Mouse (Mus musculus) thymus, adult 18-20 months (tissue): ENCODE results near the gene Gm17655.
"Not testable (repeated sequence)": the region's sequence is repeated elsewhere in the genome, so short reads cannot be mapped to it uniquely, and the experiment has no call there.

ENCODE experiments used
- DNase-seq, 2 experiments: peaks; one replicate each; pipeline ENCODE4 v3.0.0; 2022; ENCODE audit warnings: mixed read lengths in 2 of 2

Gm17655 gene

DNA sequence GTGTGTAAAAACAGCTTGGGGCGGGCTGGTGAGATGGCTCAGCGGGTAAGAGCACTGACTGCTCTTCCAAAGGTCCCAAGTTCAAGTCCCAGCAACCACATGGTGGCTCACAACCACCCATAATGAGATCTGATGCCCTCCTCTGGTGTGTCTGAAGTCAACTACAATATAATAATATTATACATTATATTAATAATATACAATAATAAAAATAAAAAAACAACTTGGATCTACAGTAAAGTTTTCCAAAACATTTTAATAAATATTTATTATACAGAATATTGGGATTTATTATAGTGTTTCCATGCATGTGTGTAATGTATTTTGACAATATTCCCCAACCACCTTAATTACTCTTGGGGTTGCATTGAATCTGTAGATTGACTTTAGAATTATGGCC lies at the start of gene Gm17655:
Gene Gm17655 (minus strand): TSS at position 101 of the 400 bp plus-strand sequence.
- not testable (repeated sequence) for DNase-seq

DNA sequence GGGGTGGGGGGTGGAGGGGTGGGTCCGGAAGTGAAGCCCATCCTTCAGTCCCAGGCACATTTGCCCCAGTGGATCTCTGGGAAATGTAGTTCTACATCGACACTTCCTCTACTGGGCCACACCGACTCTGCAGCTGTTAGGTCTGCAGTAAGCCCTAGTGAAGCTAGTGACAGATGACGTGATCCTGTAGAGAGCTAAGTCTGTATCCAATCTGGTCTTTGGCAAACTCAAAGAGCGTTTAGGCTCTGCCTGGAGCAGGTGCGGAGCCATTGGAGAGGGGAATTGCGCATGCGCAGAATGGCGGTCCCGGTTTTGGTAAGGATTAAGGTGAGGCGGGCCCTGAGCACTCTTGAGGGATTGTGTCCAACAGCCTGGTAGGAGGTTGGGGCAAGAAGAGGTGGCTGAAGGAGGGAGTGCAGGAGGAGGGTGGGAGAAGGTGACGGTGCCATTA lies 37.7 kb upstream of the Gm17655 start, which contains the start of gene Zfp605:
Gene Zfp605 (plus strand): TSS at position 102 of the 451 bp plus-strand sequence.
- peak; percentile 75 to 81 for DNase-seq

DNA sequence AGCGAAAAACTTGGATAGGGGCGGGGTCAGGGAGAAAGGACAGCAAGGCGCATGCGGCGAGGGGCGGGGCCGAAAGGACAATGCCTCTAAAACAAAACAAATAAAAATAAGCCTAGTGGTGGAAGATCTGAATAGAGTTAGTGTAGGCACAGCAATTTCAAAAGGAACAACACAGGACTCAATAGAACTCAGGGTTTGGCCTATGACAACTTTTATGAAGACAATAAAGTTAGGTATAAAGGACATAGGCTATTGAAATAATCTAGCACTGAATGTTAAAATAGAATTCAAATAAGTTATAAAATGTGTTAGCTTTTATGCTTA lies 36.0 kb upstream of the Gm17655 start:
- no peak for DNase-seq

DNA sequence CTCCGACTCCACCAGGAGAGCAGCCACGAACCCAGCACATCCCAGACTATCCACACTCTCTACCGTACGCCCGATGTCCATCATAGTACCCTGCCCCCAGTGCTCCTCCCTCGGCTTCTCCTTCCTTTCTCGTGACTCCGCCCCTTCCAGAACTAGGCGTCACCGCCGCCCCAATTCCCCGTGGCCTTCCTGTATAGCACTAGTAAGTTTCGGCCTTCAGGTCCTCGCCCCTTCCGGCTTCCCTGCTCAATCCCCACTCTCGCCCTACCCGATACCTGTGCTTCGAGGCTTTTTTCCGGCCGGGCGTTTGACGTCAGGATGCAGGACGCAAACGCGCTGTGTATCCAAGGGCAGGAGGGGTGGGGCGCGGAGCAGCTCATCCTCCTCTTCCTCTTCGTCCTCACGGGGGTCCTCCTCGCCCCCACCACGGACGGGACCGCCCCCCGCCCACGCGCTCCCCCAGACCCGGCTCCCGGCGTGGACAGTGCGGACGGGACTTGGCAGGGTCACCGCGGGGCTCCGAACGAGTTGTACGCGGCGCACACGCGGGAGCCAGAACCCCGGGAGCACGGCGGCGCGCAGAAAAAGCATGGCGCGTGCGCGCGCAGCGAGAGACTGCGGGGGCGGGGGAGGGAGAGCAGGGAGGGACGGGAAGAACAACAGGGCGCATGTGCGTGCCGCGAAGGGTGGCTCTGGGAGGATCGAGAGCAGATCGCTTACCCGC lies 35.4 kb upstream of the Gm17655 start, which contains the start of gene Gtpbp6:
Gene Gtpbp6 (minus strand): TSS at position 617 of the 724 bp plus-strand sequence.
- DNase-seq, result peak; percentile 94 to 96

DNA sequence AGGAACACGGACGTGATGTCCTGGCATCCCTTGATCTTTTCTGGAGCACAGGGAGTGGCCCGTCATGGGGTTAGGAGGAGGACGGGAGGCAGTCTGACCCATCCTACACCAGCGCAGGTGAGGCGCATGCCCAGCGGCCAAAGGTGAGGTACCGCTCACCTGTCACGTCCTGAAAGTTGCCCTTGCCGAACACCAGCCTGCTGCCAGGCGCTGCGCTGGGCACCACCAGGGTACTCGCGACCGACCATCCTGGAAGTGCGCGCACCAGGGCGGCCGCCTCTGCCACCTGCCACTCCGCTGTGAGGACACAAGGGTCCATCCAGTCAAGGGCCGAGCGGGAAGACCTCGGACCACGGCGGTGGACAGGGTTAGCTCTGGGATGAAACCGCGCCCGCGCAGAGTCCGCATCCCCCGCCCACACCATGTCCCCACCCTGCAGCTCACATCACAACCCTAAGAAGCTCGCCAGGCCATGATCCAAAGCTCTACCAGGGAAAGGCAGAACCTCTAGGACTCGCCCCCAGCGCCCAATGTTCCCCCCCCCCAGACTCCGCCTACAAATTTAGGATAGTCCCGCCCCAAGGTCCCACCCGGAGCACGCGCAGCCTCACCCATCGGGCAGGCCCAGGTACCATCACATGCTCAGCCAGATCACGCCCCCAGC lies 34.7 kb upstream of the Gm17655 start:
- peak in 1 of 2 experiments; percentile 46 for DNase-seq

DNA sequence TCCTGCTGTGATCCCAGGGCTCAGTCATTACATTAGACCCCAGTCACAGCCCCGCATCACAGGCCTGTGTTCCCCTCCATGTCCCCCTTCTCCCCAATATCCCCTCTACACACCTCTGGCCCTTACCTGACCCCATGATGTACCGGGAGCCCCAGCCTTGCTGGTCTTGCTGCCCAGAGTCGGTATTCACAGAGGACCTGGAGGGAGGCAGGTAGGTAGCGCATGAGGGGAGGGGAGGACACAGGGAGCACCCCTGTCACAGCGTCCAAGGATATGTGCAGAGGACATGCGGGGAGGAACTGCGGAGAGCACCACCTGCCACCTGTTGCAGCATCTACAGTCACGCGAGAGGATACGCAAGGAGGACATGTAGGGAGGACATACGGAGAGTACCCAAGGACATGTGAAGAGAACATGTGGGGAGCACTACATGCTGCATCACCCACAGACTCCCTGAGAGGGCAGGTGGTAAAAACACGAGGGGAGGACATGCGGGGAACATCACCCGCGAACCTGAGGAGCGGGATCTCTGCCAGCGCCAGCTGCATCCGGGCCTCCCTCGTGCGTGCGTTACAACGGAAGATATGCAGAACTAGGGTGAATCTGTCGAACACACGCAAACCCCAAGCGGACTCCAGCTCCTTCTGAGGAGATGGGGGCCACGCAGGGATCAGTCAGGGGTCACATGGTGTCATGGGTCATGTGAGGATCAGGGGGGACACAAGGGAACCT lies 34.0 kb upstream of the Gm17655 start:
- peak in 1 of 2 experiments; percentile 10 for DNase-seq

DNA sequence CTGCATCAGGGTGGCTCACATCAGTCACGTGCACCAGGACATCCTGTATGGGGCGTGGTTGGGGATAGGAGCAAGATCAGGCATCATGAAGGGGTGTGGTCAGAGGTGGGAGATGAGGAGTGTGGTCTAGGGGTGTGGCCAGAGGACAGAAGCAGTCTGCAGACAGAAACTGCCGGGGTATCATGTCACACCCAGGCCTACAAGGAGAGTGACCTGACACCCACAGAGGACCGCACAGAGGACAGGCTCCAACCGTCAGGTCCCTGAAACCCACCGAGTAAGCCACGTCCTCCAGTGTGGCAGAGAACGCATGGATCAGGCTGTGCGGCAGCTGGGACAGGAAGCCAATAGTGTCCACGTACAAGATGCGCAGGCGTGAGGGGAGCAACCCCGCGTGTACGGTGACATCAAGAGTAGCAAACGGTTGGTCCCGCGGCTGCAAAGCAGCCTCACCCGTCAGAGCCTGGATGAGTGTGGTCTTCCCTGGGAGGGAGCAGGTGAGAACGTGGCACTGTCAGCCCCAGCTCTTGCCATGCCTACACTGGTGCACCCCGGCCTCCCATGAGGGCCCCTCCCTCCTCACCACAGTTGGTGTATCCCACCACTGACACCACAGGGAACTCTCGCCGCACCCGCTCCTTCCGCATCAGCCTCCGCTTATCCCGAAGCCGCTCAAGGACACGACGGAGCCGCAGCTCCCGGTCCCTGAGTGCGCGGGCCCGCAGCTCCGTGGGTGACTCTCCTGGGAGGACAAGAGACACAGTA lies 32.5 kb upstream of the Gm17655 start:
- DNase-seq, result no peak

DNA sequence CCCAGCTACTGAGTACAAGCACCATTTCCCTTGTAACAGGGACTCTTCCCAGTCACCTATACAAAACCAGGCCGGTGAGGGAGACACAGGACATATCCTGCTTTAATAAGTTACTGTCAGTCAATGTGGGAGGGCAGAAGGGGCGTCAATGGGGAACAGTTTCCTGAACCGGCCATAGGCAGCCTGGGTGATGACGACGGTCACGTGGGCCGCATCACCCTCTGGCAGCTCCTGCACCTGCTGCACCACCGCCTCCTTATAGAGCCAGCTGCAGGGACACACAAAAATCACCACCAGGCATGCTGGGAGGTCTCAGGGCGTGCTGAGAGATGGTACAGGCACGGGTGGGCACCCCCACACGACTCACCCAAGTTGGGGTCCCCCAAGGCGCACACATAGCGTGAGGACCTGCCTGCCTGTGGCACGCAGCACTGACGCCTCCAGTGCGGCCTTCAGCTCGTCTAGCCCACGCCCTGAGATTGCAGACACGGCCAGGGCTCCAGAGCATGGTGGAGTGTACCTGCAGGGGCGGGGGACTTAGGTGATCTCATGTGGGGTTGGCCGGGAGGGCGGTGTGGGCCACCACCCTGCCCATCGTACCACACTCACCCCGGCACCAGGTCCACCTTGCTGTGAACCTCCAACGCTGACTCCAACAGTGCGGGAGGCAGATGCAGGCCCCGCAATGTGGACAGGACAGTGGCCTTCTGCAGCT lies 31.7 kb upstream of the Gm17655 start:
- DNase-seq, result no peak

DNA sequence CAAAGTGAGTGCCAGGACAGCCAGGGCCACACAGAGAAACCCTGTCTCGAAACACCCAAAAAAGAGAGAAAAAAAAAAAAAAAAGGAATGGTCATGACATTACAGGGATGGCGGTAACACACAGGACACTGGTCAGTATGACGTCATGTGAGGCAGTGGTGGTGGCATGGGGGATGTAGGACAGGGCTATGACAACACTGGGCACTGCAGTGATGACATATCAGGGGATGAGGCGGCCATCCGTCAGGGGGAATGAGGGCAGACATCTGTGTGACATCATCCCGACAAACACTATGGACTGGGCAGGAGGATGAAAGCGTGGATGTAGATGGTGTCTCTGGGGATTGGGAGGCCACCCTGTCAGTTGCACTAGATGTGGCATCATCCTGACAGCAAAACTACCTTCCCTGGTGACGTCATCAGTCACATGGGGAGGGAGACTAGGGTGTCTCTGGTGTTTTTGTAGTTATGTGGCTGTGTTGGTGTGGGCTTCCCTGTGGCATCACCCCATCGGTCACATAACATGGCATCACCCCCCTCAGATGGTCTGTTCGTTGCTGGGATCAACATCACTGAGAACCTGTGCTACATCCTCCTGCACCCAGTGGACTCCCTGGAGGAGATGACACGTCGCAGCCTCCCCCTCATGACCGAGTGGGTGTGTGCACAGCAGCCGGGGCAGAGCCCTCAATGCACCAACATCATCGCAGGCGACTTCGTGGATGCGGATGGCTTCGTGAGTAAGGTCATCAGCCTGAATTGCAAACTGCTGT lies 30.7 kb upstream of the Gm17655 start:
- no peak for DNase-seq

DNA sequence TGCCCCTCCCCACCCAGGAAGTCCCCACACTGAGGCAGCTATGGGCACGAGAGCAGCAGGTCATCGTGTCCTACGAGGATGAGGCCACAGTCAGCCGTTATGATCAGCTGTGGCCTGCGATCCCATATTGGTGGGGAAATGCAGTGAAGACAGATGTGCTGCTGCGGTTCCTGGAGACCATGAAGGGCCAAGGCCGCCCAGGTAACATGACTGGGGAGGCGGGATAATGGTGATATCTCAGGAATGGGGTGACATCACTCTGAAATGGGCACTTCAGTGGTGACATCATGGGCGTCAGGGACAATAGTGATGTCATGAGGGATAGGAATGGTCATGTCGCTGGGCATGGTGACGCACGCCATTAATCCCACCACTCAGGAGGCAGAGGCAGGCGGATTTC lies 30.1 kb upstream of the Gm17655 start:
- no peak for DNase-seq

DNA sequence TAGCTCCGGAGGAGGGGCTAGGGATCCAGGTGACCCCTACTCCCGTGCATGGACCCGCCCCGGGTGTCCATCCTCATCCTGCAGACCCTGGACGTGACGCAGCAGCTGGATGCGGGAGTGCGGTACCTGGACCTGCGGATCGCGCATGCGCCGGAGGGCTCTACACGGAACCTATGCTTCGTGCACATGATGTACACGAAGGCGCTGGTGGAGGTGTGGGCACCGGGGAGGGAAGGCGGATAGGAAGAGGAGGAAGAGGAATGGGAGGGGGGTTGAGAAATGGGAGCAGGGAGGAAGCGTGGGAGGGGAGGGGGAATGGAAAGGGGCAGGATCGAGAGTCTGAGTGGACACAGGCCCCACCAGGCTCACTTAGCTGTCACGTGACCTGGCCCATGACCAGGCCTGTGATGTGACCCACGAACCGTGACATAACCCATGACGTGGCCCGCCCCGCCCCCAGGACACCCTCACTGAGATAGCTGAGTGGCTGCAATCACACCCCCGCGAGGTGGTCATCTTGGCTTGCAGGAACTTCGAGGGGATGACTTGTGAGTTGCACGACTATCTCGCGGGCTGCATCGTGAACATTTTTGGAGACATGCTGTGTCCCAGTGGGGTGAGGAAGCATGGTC lies 29.5 kb upstream of the Gm17655 start:
- peak in 1 of 2 experiments; percentile 48 for DNase-seq

DNA sequence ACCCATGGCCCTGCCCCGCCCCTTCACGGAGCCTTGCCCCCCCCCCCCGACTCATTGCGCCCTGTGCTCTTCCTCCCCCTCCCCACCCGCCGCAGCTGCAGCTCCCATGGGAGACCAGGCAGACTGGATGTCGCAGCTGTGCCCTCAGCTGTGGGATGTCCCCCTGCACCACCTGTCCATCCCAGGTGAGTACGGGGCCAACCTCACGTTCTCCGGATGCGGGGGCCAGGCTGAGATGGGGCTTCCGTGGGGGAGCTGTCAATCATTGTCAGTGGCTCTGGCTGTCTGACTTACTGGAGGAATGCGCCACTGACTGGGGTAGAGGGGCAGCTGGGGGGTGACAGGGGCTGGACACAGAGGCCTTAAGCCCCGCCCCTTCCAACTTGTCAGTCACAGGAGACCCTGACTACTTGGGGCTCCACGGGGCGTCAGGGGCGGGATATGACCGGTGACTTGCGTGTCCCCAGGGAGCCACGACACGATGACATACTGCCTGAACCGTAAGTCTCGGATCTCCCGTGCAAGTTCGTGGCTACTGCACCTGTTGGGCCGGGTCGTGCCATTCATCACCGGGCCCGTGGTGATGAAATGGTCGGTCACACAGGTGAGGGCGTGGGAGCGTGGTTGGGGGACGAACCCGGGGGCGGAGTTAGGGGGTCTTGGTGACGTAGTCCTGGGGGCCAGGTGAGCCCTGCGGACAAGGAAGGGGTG lies 28.8 kb upstream of the Gm17655 start:
- peak in 1 of 2 experiments; percentile 70 for DNase-seq

DNA sequence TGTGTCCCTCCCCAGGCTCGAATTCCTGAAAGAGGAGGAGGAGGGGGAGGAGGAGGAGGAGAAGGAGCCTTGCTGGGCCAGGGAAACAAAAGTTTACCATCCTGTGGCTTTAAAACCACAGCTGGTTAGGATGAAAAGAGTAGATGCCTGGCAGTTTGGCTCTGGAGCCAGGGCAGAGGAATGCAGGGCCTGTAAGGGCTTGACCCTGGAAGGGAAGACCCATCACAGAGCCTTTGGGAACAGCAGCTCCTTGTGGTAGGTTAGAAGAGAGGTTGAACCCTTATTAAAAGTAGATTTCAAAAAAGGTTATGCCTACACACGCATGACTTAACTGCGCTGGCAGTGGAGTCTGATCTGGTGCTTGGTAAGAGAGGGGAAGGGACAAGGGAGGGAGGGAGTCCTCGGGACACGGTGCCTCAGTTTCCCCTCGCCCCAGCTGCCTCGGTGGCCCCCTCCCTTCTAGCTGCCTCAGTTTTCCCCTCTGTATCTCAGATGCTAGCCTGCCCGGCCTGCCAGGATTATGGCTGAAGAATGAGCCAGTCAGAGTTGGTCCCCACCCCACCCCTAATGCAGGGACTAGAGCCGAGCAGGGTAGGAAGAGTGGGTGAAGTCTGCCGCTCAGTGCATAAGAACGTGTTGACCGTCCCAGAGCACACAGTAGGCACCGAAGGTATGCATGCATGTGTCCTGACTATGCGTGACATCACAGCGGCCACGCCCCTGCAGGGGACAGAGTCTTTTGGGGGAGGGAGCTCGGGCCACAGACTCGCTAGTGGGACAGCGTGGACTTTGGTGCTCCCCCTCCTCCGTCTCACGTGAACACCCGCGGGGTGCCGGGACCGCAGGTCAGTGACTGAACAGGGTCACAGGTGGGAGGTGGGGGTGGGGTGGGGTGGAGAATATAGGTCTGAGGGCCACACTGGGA lies 27.6 kb upstream of the Gm17655 start, which contains the start of gene Plcxd1:
Gene Plcxd1 (plus strand): TSS at position 314 of the 925 bp plus-strand sequence.
- peak in 1 of 2 experiments; percentile 40 for DNase-seq

DNA sequence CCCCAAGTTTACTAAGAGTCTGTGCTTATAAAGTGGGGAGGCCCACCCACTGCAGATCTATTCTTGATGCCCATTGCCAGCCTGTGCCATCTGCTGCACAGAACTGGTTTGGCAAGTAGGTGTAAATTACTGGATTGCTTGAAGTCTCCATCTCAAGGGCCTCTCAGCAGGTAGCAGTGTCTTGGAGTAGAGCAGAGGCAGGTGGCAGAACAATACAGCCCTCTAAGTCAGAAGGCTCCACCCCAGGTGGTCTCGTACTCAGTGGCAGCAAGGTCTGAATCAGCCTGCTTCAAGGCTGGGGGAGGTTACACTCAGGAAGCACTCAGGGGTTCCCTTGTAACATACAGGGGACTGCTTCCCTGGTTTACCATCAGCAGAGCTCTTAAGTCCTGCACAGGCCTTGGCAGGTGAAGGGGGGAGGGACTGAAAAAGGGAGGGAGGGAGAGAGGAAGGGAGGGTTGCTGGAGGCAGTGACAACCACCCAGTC lies 26.7 kb upstream of the Gm17655 start:
- peak in 1 of 2 experiments; percentile 43 for DNase-seq

DNA sequence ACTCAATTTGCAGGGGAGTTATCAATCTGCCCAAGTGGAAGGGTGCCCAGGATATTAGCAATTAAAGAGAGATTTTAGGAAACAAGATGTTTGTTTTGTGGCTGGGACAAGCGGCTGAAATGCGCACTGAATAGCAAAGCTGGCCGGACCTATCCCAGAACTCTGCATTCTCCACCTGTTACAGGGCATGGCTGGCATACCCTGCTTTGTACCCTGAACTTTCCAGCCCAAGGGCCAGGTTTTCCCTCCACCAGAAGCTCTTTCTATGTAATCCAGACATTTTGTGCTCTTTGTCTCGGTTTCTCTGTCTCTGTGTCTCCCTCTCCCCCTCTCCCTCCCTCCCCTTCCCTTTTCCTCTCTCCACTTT lies 22.5 kb upstream of the Gm17655 start:
- DNase-seq, result no peak

DNA sequence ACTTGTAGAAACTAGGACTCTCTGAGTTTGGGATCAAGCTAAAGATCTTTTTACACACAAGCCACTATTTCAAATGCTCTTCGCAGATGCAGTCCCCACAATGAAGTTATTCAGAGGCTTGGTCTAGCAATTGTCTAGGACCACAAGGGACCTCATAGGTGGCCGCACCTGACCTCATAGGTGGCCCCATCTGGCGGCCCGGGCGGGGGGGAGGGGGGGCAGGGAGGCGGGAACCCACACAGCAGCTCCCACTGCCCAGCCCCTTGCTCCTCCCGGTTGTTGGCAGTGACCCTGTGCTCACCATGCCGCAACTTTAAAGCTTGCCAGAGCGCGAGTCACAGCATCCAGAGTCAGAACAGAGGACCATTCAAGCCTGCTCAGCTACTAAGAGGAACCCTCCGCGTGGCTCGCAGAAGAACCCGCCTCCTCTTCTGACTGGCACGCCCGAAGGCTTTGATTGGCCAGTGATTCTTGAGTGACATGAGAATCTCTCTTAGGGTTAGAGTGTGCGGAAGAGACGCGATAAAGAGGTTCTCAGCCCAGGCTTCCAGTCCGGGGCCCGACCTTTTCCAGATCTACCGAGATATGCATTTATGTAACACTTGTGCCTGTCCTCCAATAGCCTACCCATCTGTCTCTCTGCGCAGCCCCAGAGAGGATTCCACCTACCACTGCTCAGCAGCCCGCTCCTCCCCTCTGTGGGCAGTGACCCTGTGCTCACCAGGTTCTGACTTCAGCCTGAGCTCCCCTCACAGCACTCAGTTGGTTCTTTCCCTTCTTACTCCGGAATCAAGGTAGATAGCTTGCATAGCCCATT lies 21.9 kb upstream of the Gm17655 start, which contains the start of gene Gm35315:
Gene Gm35315 (minus strand): TSS at position 391 of the 817 bp plus-strand sequence.
- DNase-seq, result peak; percentile 80 to 88

DNA sequence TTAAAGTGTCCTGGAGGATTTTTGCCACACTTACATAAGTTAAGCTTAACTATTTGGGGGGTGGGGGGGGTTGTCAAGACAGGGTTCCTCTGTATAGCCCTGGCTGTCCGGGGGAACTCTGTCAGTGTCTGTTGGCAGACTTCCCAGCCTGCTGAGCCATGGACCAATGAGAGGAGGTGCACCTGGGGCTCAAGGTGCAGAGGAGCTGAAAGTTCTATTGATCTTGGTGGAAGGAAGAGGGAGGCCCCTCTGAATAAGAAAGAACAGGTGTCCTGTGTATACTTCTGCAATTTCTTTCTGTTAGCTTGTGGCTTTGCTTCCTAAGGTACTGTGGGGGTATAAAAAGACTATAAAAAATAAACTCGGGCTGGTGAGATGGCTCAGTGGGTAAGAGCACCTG lies 19.2 kb upstream of the Gm17655 start:
- peak in 1 of 2 experiments; percentile 66 for DNase-seq
